Mouse (Mus musculus): ENCODE data around the gene Pde4b.

- TF ChIP-seq CTCF (IDR thresholded peaks at IDR 0.05; ENCODE audit: extremely low read depth, insufficient read depth, low read length) (no peak), POLR2A (IDR thresholded peaks at IDR 0.05; ENCODE audit: extremely low read depth, insufficient read depth, low read length) (no peak)
Measured at GRCm38 (mm10) chr4:102497221-102497620, 409.9 kb downstream of the Pde4b start.
